Mouse (Mus musculus) CD4-positive naive resting alpha-beta T cell, adult 57 days (primary cell): ENCODE results near the gene Prkar1b. TPM values are rescaled to one million over a fixed set of nuclear protein-coding genes. Genes with fewer than 3 reads are reported as not detected.

Experiments used
- total RNA-seq: library from RNA; stranded (reverse); gene quantifications from one replicate; pipeline ENCODE4 v1.2.4, GENCODE M21; 2023

The Prkar1b gene
- 2.5 TPM for total RNA-seq

DNA sequence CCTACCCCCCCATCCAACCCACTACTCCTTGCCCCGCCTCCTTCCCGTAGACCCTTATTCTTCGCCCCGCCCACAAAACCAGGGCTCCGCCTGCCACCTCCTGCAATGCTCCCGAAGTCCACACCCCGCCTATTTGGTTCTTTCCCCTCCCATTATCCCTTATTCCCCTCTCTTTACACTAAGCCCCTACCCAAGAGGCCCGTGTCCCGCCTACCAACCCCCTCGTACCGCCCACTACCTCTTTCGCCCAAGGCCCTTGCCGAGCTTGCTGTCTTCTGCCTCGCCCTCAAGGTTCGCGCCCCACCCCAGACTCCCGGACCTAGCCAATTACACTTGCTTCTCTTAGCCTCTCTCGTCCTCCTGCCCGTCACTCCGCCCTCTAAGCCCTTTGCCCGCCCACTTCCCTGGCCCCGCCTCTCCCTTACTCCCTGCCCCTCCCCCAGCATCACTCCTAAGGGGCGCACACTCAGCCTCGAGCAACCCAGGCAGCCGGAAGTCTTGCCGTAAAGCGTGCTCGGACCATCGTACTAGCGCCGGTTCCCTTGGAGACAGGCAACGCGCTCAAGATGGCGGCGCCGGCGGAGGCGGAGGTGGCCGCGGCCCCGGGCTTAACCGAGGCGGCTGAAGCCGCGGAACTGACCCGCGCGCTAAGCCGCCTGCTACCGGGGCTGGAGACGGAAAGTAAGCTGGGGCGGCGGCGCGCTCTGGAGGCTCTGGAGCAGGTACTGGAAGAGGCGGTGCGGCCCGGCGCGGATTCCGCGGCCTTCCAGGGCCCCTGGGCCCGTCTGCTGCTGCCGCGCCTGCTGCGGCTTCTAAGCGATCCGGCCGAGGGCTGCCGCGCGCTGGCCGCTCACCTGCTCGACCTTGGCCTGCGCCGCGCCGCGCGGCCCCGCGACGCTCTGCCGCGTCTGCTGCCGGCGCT lies at the start of gene Prkar1b, which contains the start of gene Dnaaf5:
Gene Prkar1b, minus strand, starts transcription at position 321 of the 922 bp plus-strand sequence.
Gene Dnaaf5, plus strand, starts transcription at position 543 of the 922 bp plus-strand sequence.

GRCm38 (mm10) chr5:138997171-138997788 lies 152.5 kb downstream of the Prkar1b start, which contains the start of gene Pdgfa:
Gene Pdgfa, minus strand, starts transcription at chr5:138997370.

Other genes starting within 250 kb of the Prkar1b start
- gene Pdgfa, start 152.6 kb downstream of the Prkar1b start, total RNA-seq, result not detected
- 21.3 TPM for gene Dnaaf5, start 222 bp upstream of the Prkar1b start, total RNA-seq
- gene Sun1, start 50.6 kb upstream of the Prkar1b start, total RNA-seq, result 68.1 TPM
- 46.0 TPM for gene Get4, start 102.3 kb upstream of the Prkar1b start, total RNA-seq
- 4.5 TPM for gene Adap1, start 175.6 kb upstream of the Prkar1b start, total RNA-seq
- gene Cox19, start 201.4 kb upstream of the Prkar1b start, total RNA-seq, result 20.9 TPM
- not detected for gene Cyp2w1, start 202.6 kb upstream of the Prkar1b start, total RNA-seq
- gene Gpr146, start 227.7 kb upstream of the Prkar1b start, total RNA-seq, result 27.5 TPM